Mouse (Mus musculus) embryonic facial prominence, embryonic 12.5 days (tissue): ENCODE data around the gene Crtc2. TPM values are rescaled to one million over a fixed set of nuclear protein-coding genes. Genes with fewer than 3 reads are reported as not detected.

Source experiments
- ATAC-seq: fragments of 200-750 bp; cut with Nextera tagmentation; 2 replicates; pipeline ENCODE4 v1.8.0; 2017; ENCODE audit not compliant: insufficient number of reproducible peaks, insufficient read depth, low FRiP score, low TSS enrichment
- H3K27ac ChIP-seq: fragments of 300-500 bp; sonication (generic); 2 replicates; pipeline ENCODE4 v1.5.1; 2016; ENCODE audit warnings: mild to moderate bottlenecking
- H3K27me3 ChIP-seq: fragments of 300-500 bp; sonication (generic); 2 replicates; pipeline ENCODE4 v1.6.1; 2016; ENCODE audit warnings: mild to moderate bottlenecking, moderate library complexity
- H3K36me3 ChIP-seq: fragments of 300-500 bp; sonication (generic); 2 replicates; pipeline ENCODE4 v1.6.1; 2016; ENCODE audit warnings: mild to moderate bottlenecking
- H3K4me1 ChIP-seq: fragments of 300-500 bp; sonication (generic); 2 replicates; pipeline ENCODE4 v1.6.1; 2016
- H3K4me2 ChIP-seq: fragments of 300-500 bp; sonication (generic); replicated peaks from 2 replicates; pipeline ENCODE4 v1.6.1; 2016; ENCODE audit warnings: mild to moderate bottlenecking, moderate library complexity
- H3K4me3 ChIP-seq: fragments of 300-500 bp; sonication (generic); 2 replicates; pipeline ENCODE4 v1.5.1; 2016; ENCODE audit warnings: mild to moderate bottlenecking
- H3K9ac ChIP-seq: fragments of 300-500 bp; sonication (generic); 2 replicates; pipeline ENCODE4 v1.6.1; 2016; ENCODE audit warnings: mild to moderate bottlenecking, moderate library complexity
- H3K9me3 ChIP-seq: fragments of 300-500 bp; sonication (generic); 2 replicates; pipeline ENCODE4 v1.6.1; 2016; ENCODE audit warnings: mild to moderate bottlenecking, moderate library complexity
- WGBS: fragments of 180-500 bp; shearing (Covaris S2); methylation state at CpG from one replicate; pipeline ENCODE4 v1.1.7; 2016; 5-methylcytosine and 5-hydroxymethylcytosine counted together
- microRNA-seq: library from miRNA; unstranded; fragments of <30 nt; microRNA quantifications from one replicate; pipeline ENCODE4, GENCODE M21; 2017
- polyA plus RNA-seq: library from polyadenylated mRNA; unstranded; fragments of >200 nt; fragmentation: Nextera tagmentation; extraction: Ambion mirVana; gene quantifications from 2 replicates; pipeline ENCODE4 v1.2.1, GENCODE M21; 2016

Gene Crtc2
- polyA plus RNA-seq, 1 experiment from 2014 or later = 21.7 TPM

- no peaks in the 10 kb centered on the region for H3K36me3 ChIP-seq
- peak overlapping the region; percentile 66 for H3K4me2 ChIP-seq
- peak overlapping the region; percentile 73 for H3K9ac ChIP-seq
- H3K9me3 ChIP-seq = no peaks in the 10 kb centered on the region
- H3K27me3 ChIP-seq = no peaks in the 10 kb centered on the region
- ATAC-seq = peak; percentile 57
- peak overlapping the region; percentile 97 for H3K27ac ChIP-seq
- peaks cover 11% of the 10 kb centered on the region for H3K4me1 ChIP-seq
- WGBS = under 1% methylated on average over 30 of the region's 68 CpGs
- H3K4me3 ChIP-seq = peak overlapping the region; percentile 69
Observed at GRCm38 (mm10) chr3:90293352-90294063, 39.5 kb downstream of the Crtc2 start.

GRCm38 (mm10) chr3:90294064-90294440, 40.1 kb downstream of the Crtc2 start:
- Histone ChIP-seq H3K9me3 (no peaks in the 10 kb centered on the region), H3K4me2 (peak overlapping the region; percentile 66), H3K4me1 (peaks cover 11% of the 10 kb centered on the region), H3K36me3 (no peaks in the 10 kb centered on the region), H3K9ac (peak overlapping the region; percentile 73), H3K27me3 (no peaks in the 10 kb centered on the region), H3K27ac (peak overlapping the region; percentile 97), H3K4me3 (peak overlapping the region; percentile 69)
- 2% methylated on average over 11 of the region's 11 CpGs for WGBS
- ATAC-seq = no peak

- WGBS = 67% methylated on average over 2 of the region's 2 CpGs
- Histone ChIP-seq H3K4me1 (peaks cover 11% of the 10 kb centered on the region), H3K27ac (0 out of 2 replicates have a peak overlapping the region, but pooled peaks have one; percentile 97)
Observed at GRCm38 (mm10) chr3:90294651-90295050, 40.7 kb downstream of the Crtc2 start.

GRCm38 (mm10) chr3:90305801-90306200, 51.8 kb downstream of the Crtc2 start:
- no peak overlapping the region for H3K4me3 ChIP-seq
- WGBS = 78% methylated on average over 3 of the region's 3 CpGs
- no peaks in the 10 kb centered on the region for H3K4me1 ChIP-seq
- H3K4me2 ChIP-seq = no peak overlapping the region
- H3K27ac ChIP-seq = no peak overlapping the region
- H3K36me3 ChIP-seq = no peaks in the 10 kb centered on the region
- no peaks in the 10 kb centered on the region for H3K27me3 ChIP-seq
- no peak overlapping the region for H3K9ac ChIP-seq
- ATAC-seq = no peak
- no peaks in the 10 kb centered on the region for H3K9me3 ChIP-seq

More at GRCm38 (mm10) chr3:90294651-90295050, 40.7 kb downstream of the Crtc2 start:
- Histone ChIP-seq H3K27me3 (no peaks in the 10 kb centered on the region), H3K9ac (peak overlapping the region; percentile 73), H3K36me3 (no peaks in the 10 kb centered on the region), H3K9me3 (no peaks in the 10 kb centered on the region), H3K4me2 (peak overlapping the region; percentile 66), H3K4me3 (peak overlapping the region; percentile 69)
- ATAC-seq = no peak

- no peak overlapping the region for H3K4me3 ChIP-seq
- no peak for ATAC-seq
- no peaks in the 10 kb centered on the region for H3K9me3 ChIP-seq
- no peak overlapping the region for H3K27ac ChIP-seq
- no peaks in the 10 kb centered on the region for H3K36me3 ChIP-seq
- H3K9ac ChIP-seq = no peak overlapping the region
- no peak overlapping the region for H3K4me2 ChIP-seq
- H3K27me3 ChIP-seq = no peaks in the 10 kb centered on the region
- no peaks in the 10 kb centered on the region for H3K4me1 ChIP-seq
Observed at GRCm38 (mm10) chr3:90309589-90309988, 55.6 kb downstream of the Crtc2 start.

GRCm38 (mm10) chr3:90313367-90313766, 59.4 kb downstream of the Crtc2 start:
- Histone ChIP-seq H3K4me2 (no peak overlapping the region), H3K27ac (no peak overlapping the region), H3K27me3 (no peaks in the 10 kb centered on the region), H3K4me3 (no peak overlapping the region), H3K9me3 (no peaks in the 10 kb centered on the region), H3K9ac (no peak overlapping the region), H3K36me3 (no peaks in the 10 kb centered on the region), H3K4me1 (no peaks in the 10 kb centered on the region)
- no peak for ATAC-seq

Small RNA genes within 50 kb of the gene (microRNA-seq; reads per million reads assigned to microRNA genes)
- not detected for gene Mir7012

Other genes with a start within 250 kb of the Crtc2 start
- gene 4933434E20Rik, start 202.5 kb upstream of the Crtc2 start, polyA plus RNA-seq = 147 and 149 TPM in 2 replicates
- 203 and 230 TPM in 2 replicates for gene Ubap2l, start 201.5 kb upstream of the Crtc2 start, polyA plus RNA-seq
- gene Tpm3, start 181.5 kb upstream of the Crtc2 start, polyA plus RNA-seq = 517 TPM in 2 replicates
- 0.35 and 0.43 TPM in 2 replicates for gene Nup210l, start 150.0 kb upstream of the Crtc2 start, polyA plus RNA-seq
- gene Rps27, start 40.5 kb upstream of the Crtc2 start, polyA plus RNA-seq = 1,310 and 1,325 TPM in 2 replicates
- 27.7 and 30.6 TPM in 2 replicates for gene Rab13, start 40.5 kb upstream of the Crtc2 start, polyA plus RNA-seq
- gene Jtb, start 22.6 kb upstream of the Crtc2 start, polyA plus RNA-seq = 90.5 and 97.3 TPM in 2 replicates
- gene Creb3l4, start 10.7 kb upstream of the Crtc2 start, polyA plus RNA-seq = 8.5 and 9.7 TPM in 2 replicates
- gene Slc39a1, start 6.0 kb upstream of the Crtc2 start, polyA plus RNA-seq = 63.3 and 63.5 TPM in 2 replicates
- 5.7 and 8.0 TPM in 2 replicates for gene Dennd4b, start 11.0 kb downstream of the Crtc2 start, polyA plus RNA-seq
- 16.6 and 18.2 TPM in 2 replicates for gene Gatad2b, start 39.0 kb downstream of the Crtc2 start, polyA plus RNA-seq
- gene Slc27a3, start 135.8 kb downstream of the Crtc2 start, polyA plus RNA-seq = 42.8 and 44.8 TPM in 2 replicates
- 43.6 and 45.2 TPM in 2 replicates for gene Ints3, start 179.5 kb downstream of the Crtc2 start, polyA plus RNA-seq
- gene Npr1, start 211.7 kb downstream of the Crtc2 start, polyA plus RNA-seq = 4.0 and 5.0 TPM in 2 replicates
- 301 and 311 TPM in 2 replicates for gene Ilf2, start 222.0 kb downstream of the Crtc2 start, polyA plus RNA-seq
- gene Snapin, start 236.9 kb downstream of the Crtc2 start, polyA plus RNA-seq = 74.0 and 76.3 TPM in 2 replicates